Mouse (Mus musculus): Measurements from ENCODE around the gene Gal.

DNA sequence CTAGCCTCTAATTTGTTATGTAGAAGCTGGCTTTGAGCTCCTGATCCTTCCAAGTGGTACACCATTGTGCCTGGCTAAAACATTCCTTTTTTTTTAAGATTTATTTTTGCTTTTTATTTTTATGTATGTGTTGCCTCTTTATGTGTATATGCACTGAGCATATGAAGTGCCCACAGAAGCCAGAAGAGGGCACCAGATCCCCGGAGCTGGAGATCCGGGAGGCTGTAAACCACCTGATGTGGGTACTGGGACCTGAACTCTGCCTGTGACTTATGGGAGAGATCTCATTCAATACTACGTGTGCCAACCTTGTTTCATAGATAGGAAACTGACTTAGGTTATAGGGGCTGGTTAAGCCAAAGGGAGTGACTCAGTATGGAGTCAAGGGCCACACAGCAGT lies 46.1 kb downstream of the Gal start:
- TF ChIP-seq CTCF (IDR thresholded peaks at IDR 0.05; ENCODE audit: borderline replicate concordance, extremely low read depth, insufficient read depth, insufficient read length), result no peak
- TF ChIP-seq POLR2A (IDR thresholded peaks at IDR 0.05; ENCODE audit: borderline replicate concordance, extremely low read depth, insufficient read depth, insufficient read length, poor library complexity, severe bottlenecking), result no peak
